Mouse (Mus musculus): ENCODE measurements around the gene Cstb.

The Cstb gene
- long read RNA-seq, experiment 1, transcript Cstb-201 (3 exons, 603 nt): major isoform, 95 of 95 reads
- long read RNA-seq, experiment 1, partial matches to known transcripts: 0 of 95 reads
- long read RNA-seq, experiment 1, other reads (novel, unspliced or antisense): 0 of 95 reads
- long read RNA-seq, experiment 2, transcript Cstb-201 (3 exons, 603 nt): major isoform, 131 of 135 reads
- long read RNA-seq, experiment 2, partial matches to known transcripts: 1 of 135 reads
- long read RNA-seq, experiment 2, other reads (novel, unspliced or antisense): 3 of 135 reads

DNA sequence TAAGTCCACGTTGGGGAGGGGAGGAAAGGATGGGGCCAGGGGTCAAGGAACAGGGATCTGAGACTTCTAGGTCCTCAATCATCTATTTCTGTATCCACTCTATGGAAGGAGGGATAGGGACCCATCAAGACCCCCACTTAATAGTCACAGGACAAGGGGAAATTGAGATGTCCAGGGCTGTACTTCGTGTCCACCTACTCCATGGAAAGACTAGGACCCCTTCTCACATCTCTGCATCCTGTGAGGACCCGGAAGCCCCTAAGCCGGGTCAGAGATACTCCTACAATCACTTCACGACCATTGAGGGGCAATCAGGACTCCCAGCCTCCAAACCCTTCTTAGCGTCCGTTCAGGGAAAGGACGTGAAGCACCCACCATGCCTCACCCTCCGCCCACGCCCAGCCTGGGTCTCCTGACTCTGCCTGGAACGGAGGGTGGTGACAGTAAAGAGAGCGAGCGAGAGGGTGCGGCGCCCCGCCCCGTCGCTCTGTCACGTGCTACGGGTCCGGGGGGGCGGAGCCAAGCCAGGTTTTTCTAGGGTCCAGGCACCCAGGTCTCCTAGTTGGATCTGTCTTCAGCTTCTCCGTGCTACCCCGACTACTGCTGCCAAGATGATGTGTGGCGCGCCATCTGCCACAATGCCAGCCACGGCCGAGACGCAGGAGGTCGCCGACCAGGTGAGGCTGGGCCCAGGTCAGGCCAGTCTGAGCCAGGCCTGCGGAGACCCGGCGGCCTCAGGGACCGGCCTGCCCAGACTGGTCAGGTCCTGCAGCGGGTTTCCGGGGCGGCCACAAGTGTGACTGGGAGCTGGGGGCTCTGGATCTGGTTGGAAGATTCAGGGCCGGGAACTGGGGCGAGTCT is at the start of gene Cstb:
Gene Cstb, plus strand, starts transcription at position 489 of the 861 bp plus-strand sequence.
- intact Hi-C loops (cut with DNase I): no loop called here

DNA sequence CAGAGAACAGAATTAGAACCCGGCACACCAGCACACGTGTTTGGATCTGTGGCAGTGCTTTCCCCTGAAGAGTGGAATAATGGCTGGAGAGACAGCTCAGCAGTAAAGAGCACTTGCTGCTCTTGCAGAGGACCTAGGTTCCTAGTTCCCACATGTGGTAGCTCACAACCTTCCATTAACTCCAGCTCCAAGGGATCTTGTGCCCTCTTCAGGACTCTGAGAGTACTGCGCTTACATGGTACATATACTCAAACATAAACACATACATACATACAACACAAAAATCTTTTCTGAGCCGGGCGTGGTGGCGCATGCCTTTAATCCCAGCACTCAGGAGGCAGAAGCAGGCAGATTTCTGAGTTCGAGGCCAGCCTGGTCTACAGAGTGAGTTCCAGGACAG is 47.0 kb upstream of the Cstb start:
- intact Hi-C loops (cut with DNase I): no loop called here

DNA sequence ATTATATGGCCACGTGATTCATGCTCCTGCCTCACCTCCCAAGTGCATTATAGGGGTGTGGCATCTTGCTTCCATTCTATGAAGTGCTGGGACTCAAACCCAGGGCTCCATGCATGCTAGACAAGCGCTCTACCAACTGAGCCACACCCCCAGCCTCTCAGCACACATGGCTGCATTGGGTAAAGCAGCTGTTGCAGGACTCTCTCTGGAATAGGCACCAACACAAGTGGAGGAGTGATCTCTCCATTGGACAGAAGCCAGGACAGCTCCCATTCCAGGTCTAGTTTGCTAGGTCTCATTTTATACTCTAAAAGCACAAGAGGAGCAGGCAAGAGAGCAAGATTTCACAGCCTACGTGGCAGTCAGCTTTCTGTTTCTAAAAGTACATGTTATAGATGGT is 41.9 kb upstream of the Cstb start:
- intact Hi-C loops (cut with DNase I): no loop called here

DNA sequence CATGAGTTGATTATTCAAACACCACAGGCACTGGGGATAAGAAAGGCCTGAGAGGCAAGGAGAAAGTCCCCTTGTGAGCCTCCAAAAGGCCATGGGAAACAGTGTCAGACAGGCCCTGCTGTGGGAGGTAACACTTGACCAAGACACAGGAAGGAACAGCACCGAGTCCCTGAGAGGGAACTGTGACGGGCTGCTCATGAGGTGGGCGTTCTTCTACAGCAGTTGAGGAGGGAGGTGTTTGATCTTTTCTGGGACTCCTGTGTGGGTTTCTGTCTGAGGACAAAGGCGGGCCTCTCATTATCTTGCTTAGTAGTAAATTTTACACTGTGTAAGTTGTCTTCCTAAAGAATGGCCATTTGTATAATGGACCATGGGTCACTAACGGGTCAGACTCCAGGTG is 39.9 kb upstream of the Cstb start:
- intact Hi-C loops (cut with DNase I): no loop called here

DNA sequence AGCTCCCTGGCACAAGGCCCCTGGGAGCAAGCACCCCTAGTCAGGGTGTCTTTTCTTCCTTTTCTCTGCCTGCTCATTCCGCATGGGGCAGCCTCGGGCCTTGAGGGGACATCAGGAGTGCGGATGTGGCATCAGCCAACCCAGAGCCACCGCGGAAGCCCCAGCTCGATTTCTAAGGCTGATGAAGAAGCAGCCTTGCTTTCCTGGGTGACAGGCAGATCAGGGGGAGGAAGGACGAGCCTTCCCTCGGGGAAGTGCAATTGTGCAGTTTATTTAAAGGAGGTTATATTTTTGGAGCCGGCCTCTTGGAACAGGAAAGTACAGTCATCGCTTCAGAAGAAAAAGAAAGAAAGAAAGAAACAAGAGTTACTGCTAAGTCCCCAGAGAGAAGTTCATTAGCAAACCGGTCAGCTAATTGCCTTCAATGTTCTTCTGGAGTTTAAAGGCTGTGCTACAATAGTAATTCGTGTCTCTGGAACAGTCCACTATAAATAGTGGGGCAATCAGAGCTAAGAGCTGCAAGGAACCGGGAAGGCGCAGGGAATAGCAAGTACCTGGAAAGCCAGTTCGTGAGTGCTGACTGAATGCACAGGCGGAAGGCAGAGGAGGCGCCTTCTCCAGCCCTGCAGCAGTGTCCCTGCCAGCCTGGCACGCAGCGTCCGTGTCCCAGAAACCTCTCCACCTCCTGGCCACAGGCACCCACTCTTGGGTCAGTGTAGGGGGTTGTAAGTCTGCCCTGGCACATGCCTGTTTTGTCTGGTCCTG is 37.1 kb upstream of the Cstb start:
- intact Hi-C loops (cut with DNase I): loop anchor here (2.0 kb wide), 1 partner anchor 110 kb away; no protein-coding TSS in a partner anchor

DNA sequence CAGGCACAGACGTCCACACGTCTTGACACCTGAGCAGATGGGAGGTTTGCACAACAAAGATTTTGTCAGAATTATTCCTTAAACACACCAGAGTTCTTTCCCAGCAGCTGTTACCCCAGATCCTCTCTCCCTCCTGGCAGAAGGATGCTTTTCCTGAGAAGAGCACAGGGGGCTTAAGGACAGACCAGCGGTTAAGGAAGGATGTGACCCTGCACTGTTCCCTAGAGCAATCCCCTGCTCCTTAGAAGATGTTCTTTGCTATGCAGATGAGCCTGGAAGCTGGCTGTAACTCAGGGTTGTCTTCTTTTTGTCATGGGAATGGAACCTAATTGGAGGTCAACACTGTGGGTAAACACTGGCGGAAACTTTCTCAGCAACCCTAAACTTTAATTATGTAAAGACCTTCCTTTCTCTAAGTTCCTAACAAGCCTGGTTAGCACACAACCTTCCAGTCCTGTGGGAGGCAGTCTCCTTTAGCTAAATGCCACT is 34.4 kb upstream of the Cstb start:
- intact Hi-C loops (cut with DNase I): no loop called here

DNA sequence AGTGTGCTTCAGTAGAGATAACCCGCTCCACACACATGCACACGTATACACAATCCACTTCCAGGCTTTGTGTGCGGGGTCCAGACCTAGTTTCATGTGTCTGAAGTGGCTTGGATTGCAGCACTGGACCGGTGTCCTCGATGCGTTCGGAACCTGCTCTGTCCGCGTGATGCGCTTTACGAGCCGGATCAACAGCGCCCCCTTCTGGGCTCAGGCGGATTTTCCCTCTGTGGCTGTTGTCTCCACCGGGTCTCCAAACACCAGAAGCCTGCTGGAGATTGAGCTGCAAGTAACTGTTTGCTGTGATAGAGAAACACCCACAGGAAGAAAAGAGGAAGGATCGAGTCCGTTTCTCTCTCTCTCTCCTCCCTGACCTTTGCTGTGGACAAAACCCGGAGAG is 33.4 kb upstream of the Cstb start:
- intact Hi-C loops (cut with DNase I): loop anchor here (1.0 kb wide), 1 partner anchor 113 kb away; no protein-coding TSS in a partner anchor

DNA sequence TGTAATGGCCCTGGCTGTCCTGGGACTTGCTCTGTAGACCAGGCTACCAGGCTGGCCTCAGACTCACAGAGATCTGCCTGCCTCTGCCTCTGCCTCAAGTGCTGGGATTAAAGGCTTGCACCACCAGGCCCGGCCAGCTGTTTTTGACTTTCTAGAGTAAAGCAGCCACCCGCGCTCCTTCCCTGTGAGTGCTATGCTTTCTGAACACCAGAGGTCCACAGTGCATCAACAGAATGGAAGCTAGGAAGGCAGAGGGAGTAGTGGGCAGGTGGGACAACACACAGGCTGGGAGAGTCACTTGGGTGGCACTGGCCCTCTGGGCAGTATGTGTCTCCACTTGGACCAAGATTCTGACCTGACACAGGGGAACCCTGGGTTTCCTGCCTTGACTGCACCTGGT is 30.1 kb upstream of the Cstb start:
- intact Hi-C loops (cut with DNase I): no loop called here

DNA sequence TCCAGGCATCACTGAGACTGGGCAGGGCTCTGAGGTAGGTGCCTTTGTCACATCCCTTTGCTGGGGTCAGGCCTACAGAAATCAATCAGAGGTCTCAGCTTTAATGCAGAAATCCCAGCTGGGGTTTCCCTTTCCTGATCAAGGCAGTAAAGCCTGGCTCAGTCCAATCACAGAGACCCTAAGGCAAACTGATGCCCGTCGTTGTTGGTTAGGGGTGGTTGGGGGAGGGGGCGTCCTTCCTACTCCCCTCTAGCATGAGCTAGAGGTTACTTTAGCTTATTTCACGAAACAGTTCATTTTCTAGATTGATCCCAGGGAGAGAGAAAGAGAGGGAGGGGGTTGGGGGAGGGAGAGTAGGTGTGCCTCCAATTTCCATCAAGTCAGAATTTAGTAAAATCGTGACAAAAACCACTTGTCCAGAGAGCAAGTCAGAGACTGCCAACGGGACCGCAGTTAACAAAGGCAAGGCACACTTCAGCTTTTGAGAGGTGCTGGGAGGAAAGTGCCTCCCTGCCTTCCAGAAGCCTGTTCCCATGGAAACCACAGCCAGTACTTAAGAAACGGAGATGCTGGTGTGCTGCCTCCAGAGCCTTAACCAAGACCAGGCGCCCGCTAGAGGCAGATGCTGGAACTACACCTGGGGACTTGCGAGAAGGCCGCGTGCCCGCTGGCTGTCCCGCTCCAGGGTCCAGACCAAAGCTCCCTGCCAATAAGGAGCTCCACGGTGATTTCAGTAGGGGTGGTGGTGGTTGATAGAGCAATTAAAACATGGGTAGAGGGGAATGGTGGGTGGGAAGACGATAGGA is 29.4 kb upstream of the Cstb start:
- intact Hi-C loops (cut with DNase I): no loop called here

DNA sequence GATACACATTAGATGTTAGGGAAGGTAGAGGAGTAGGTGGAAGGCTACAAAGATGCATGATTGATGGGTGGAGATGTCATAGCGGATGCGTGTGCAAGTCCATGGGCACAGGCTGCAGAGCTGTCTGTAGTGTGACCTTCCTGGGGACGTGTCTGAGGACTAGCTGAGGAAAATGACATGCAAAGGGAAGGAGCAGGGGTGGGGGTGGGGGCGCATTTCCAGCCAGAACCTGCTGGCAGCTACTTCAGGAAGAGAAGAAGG is 28.9 kb upstream of the Cstb start:
- intact Hi-C loops (cut with DNase I): no loop called here

DNA sequence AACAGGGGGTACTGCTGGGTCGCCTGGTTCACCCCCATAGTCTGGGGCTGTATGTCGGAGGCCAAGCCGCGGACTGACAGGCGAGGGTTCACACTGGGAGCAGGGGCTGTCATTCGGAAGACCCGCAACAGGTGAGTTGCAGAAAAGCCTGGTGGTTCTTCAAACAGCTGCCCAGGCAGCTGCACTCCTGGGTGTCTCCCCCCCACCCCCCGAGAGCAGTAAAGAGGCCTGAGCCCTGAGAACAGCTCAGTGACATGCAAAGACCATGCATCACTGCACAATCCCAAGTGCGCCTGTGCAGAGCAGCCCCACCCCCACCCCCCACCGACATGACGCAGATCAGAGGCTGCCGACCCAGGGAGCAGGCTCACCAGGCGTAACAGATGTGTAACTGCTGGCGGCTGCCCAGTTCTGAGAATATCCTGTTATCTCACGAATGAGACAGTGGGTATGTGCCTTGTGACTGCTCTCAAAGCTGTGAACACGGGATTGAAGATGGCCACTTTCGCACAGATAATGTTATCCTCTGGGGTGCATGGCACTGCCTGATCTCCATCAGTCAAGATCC is 26.3 kb upstream of the Cstb start:
- intact Hi-C loops (cut with DNase I): no loop called here

DNA sequence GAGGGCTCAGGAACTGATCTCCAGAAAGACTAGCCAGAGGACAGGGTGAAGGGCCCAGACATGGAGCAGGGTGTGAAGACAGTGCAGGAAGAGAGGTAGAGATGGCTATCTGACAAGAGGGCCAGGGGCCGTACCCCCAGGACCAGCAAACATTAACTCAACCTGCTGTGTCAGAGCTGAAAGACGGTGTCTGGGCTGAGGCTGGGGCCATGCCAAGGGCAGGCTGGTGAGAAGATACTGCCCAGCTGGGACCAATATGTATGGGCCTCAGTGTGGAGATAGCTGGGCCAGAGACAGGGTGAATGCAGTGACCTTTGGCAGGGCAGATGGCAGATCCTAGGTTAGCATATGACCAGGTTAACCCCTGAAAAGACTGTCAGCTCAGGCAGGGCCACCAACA is 24.3 kb upstream of the Cstb start:
- intact Hi-C loops (cut with DNase I): no loop called here

DNA sequence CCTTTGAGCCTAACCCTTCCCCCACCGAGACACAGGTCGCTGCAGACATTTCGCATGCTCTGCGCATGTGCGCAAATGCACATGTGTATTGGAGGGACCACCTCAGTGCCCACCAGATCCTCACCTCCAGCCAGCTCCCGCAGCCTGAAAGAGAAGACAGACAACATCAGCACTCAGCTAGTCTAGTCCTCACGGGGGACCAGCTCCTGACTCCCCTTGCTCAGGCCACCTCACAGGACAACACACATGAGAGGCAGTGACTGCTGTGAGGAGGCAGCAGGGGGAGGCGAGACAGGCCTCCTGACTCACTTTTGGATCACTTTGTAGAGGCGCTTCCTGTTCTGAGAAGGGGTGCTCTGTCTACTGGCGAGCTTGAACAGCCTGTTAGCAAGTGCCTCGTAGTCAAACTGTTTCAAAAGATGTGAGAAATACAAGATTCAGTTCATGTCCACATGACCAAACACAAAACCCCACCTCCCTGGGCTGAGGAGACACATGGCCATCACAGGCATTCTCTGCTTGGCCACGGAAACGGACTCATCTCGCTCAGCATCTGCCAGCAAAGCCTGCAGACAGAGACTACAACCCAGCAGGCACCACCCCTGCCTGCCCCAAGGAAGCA is 23.1 kb upstream of the Cstb start:
- intact Hi-C loops (cut with DNase I): no loop called here

DNA sequence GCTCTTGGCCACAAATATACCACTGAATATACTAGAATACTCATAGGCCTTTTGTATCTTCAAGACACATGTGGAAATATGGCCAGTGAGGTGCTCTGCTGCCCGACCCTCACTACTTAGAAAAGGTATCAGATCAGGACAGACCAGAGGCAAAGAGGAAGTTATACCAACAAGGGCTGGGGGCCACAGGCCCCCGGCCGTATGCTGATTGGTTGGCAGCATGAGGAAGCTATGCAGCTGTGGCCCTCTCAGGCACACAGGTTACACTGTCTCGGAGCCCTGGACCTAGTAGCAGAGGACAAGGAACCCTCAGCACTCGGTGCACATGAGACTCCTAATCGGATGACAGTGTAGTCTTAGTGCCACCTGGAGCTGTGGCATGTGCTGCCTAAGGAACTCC is 19.3 kb upstream of the Cstb start:
- intact Hi-C loops (cut with DNase I): no loop called here

DNA sequence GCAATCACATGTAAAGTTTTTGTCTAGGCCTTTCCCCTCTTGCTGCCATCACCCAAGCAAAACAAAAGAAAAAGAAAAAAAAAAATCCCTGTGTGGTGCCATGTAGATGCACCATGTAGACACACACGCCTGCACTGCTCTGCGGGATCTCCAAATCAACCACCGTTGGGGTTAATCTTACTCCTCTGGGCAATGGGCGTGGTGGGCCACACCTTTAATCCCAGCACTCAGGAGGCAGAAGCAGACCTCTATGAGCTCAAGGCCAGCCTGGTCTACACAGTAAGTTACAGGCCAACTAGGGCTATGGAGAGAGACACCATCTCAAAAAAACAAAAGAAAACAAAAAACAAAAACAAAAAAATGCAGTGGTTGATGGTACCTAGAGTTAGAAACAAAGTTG is 18.3 kb upstream of the Cstb start:
- intact Hi-C loops (cut with DNase I): no loop called here

DNA sequence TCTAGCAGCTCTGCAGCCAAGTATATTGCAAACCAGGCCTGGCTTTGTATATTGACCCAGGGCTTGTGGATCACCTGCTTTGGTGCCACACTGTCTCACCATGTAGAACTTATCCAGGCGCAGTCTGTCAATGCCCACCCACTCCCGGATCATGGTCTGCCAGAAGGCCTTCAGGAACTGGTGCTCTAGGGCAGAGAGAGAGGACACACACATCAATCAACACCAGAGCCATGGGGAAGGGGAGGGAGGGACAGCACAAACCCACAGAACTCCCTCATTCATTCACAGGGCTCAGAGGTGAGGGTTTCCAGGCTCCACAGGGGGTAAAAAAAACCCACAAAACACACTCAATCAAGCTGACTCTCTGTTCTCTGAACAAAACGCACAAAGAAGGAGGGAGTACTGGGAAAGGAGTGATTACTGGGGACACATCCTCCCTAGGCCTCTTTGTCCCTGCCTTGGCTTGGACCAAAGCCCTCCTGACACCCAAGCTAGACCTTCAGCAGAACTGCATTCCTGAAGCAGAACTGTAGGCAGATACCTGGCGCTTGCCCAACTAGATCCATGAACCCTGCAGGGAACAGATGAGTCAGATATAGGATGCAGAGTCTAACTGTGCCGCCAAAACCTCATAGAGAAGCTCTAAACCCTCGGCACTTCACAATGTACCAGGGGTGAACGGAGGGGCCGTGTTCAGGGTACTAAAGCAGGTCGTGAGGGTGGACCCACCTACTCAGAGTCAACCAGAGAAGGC is 16.3 kb upstream of the Cstb start:
- intact Hi-C loops (cut with DNase I): no loop called here

DNA sequence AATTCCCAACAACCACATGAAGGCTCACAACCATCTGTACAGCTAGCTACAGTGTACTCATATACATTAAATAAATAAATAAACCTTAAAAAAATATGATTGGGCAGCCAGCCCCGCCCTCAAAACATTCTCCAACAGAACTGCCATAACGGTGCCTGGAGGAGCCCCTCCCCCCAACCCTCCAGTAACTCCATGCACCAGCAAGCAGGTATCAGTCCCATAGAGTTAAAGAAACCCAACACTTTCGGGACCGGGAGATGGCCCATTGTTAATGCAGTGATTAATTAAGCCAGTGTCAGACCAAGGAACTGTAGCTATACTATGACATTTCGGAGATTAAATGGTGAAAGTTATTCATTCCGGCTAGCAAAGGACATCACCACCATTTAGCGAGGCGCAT is 13.6 kb upstream of the Cstb start:
- intact Hi-C loops (cut with DNase I): no loop called here

DNA sequence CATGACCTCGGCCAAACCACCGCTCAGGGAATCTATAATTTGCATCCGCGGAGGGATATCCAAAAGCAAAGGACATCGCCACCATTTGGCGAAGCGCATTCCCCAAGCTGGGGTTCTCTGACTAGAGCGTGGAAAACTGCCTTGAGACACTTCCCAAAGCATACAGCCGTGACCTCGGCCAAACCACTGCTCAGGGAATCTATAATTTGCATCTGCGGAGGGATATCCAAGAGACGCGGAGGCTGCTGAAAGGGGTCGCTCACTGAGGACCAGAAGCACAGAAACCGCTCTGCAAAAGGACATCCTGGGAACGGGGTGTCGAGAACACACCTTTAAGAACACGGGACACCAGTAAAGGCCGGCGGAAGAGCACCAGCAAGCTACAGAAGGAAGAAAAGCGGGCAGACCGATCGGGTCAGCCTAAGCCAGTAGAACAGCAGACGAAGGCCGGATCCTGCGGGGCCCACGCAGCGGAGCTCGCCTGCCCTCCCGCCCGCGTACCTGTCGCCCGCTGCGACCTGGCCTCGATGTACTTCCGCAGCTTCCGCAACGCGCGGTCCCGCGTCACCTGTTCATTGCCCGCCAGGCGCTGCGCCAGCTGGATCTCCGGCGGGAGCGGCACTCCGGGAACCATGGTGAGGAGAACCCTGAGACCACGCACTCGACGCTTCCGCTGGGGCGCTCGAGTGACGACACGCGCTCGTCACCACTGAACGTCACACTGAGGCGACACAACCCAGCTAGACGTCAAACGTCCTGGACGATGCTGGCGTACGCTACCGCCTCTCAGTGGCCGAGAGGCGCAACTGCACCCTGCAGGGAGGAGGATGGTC is 12.9 kb upstream of the Cstb start, which contains the start of gene Rrp1:
Gene Rrp1, minus strand, starts transcription at position 725 of the 833 bp plus-strand sequence.
- intact Hi-C loops (cut with DNase I): no loop called here

DNA sequence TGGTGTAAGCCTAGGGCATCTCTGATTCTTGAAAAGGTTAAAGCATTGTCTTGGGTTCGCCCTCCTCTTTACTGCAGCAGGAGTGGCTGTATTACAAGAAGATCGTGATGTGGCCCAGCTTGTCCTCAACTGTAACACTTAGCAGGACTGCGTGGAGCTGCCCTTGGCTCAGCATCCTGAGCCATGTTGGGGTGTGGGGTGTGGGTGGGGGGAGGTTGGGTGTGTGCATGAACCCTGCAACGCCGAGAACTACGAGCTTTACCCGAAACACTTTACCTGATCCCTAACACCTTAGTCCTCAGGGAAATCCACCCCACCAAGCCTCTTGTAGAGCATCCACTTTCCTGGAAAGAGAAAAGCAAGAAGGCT is 12.3 kb upstream of the Cstb start:
- intact Hi-C loops (cut with DNase I): no loop called here
